Mouse (Mus musculus) stomach, embryonic 15.5 days (tissue): ENCODE measurements around the gene Tmem50b. TPM values are rescaled to one million over a fixed set of nuclear protein-coding genes. Genes with fewer than 3 reads are reported as not detected.

Experiments used
- ATAC-seq: fragments of 200-750 bp; cut with Nextera tagmentation; 2 replicates; pipeline ENCODE4 v1.8.0; 2017; ENCODE audit warnings: low read depth, moderate number of reproducible peaks, moderate TSS enrichment; ENCODE audit not compliant: insufficient read depth, low FRiP score
- H3K27ac ChIP-seq: fragments of 300-500 bp; sonication (generic); 2 replicates; pipeline ENCODE4 v1.5.1; 2015; ENCODE audit warnings: mild to moderate bottlenecking, inconsistent platforms
- H3K27me3 ChIP-seq: fragments of 300-500 bp; sonication (generic); replicated peaks from 2 replicates; pipeline ENCODE4 v1.6.1; 2015; ENCODE audit warnings: inconsistent platforms
- H3K36me3 ChIP-seq: fragments of 300-500 bp; sonication (generic); 2 replicates; pipeline ENCODE4 v1.6.1; 2015; ENCODE audit warnings: inconsistent platforms
- H3K4me1 ChIP-seq: fragments of 300-500 bp; sonication (generic); 2 replicates; pipeline ENCODE4 v1.6.1; 2015; ENCODE audit warnings: inconsistent platforms
- H3K4me2 ChIP-seq: fragments of 300-500 bp; sonication (generic); 2 replicates; pipeline ENCODE4 v1.6.1; 2015; ENCODE audit warnings: mild to moderate bottlenecking, inconsistent platforms
- H3K4me3 ChIP-seq: fragments of 300-500 bp; sonication (generic); replicated peaks from 2 replicates; pipeline ENCODE4 v1.5.1; 2015; ENCODE audit warnings: inconsistent platforms
- H3K9ac ChIP-seq: fragments of 300-500 bp; sonication (generic); 2 replicates; pipeline ENCODE4 v1.6.1; 2015; ENCODE audit warnings: inconsistent platforms
- H3K9me3 ChIP-seq: fragments of 300-500 bp; sonication (generic); 2 replicates; pipeline ENCODE4 v1.6.1; 2016; ENCODE audit warnings: inconsistent platforms
- WGBS: fragments of 180-500 bp; shearing (Covaris S2); methylation state at CpG from one replicate; pipeline ENCODE4 v1.1.7; 2015; 5-methylcytosine and 5-hydroxymethylcytosine counted together
- polyA plus RNA-seq: library from polyadenylated mRNA; unstranded; fragments of >200 nt; fragmentation: Nextera tagmentation; extraction: Ambion mirVana; gene quantifications from 2 replicates; pipeline ENCODE4 v1.2.1, GENCODE M21; 2015

The Tmem50b gene
- polyA plus RNA-seq, 1 experiment from 2014 or later: 46.7 TPM

- H3K9me3 ChIP-seq: no peaks in the 10 kb centered on the region
- peak within 1 kb of the TSS; percentile 60 for H3K4me2 ChIP-seq
- H3K27me3 ChIP-seq: no peaks in the 10 kb centered on the region
- H3K4me1 ChIP-seq: peaks cover 24% of the 10 kb centered on the region
- peak; percentile 84 for ATAC-seq
- H3K36me3 ChIP-seq: no peaks in the 10 kb centered on the region
- H3K4me3 ChIP-seq: peak within 1 kb of the TSS; percentile 71
- peak within 1 kb of the TSS; percentile 75 for H3K27ac ChIP-seq
- under 1% methylated on average over 61 of the region's 74 CpGs for WGBS
- H3K9ac ChIP-seq: peak within 1 kb of the TSS; percentile 51
Observed at GRCm38 (mm10) chr16:91546836-91547741, 50.5 kb downstream of the Tmem50b start, which contains the start of gene Ifngr2. TSS of gene Ifngr2 (plus strand) at chr16:91547072.

GRCm38 (mm10) chr16:91546391-91546835, 51.2 kb downstream of the Tmem50b start:
- Histone ChIP-seq H3K4me2 (peak overlapping the region; percentile 60), H3K9ac (peak overlapping the region; percentile 51; the same call in 1 of the 2 replicates), H3K4me1 (peaks cover 28% of the 10 kb centered on the region), H3K4me3 (peak overlapping the region; percentile 71), H3K36me3 (no peaks in the 10 kb centered on the region), H3K9me3 (no peaks in the 10 kb centered on the region), H3K27ac (peak overlapping the region; percentile 75), H3K27me3 (no peaks in the 10 kb centered on the region)
- peak; percentile 37; the same call in 1 of the 2 replicates for ATAC-seq
- WGBS: 18% methylated on average over 14 of the region's 14 CpGs

- Histone ChIP-seq H3K9ac (no peak overlapping the region), H3K4me2 (peak overlapping the region; percentile 60), H3K4me1 (peaks cover 29% of the 10 kb centered on the region), H3K27me3 (no peaks in the 10 kb centered on the region), H3K36me3 (no peaks in the 10 kb centered on the region), H3K9me3 (no peaks in the 10 kb centered on the region), H3K4me3 (no peak overlapping the region), H3K27ac (peak overlapping the region; percentile 75)
- peak; percentile 24; the same call in 1 of the 2 replicates for ATAC-seq
- WGBS: 49% methylated on average over 10 of the region's 10 CpGs
Observed at GRCm38 (mm10) chr16:91545597-91546281, 51.9 kb downstream of the Tmem50b start.

GRCm38 (mm10) chr16:91543619-91544018, 54.0 kb downstream of the Tmem50b start:
- Histone ChIP-seq H3K27ac (no peak overlapping the region), H3K9me3 (no peaks in the 10 kb centered on the region), H3K4me1 (peaks cover 18% of the 10 kb centered on the region), H3K4me3 (no peak overlapping the region), H3K36me3 (no peaks in the 10 kb centered on the region), H3K4me2 (no peak overlapping the region), H3K9ac (no peak overlapping the region), H3K27me3 (no peaks in the 10 kb centered on the region)
- no peak for ATAC-seq
- WGBS: 100% methylated on average over 1 of the region's 1 CpGs

- no peak overlapping the region for H3K4me3 ChIP-seq
- ATAC-seq: peak; percentile 62
- no peaks in the 10 kb centered on the region for H3K27me3 ChIP-seq
- H3K4me2 ChIP-seq: peak overlapping the region; percentile 24
- H3K27ac ChIP-seq: 0 out of 2 replicates have a peak overlapping the region, but pooled peaks have one; percentile 17
- no peak overlapping the region for H3K9ac ChIP-seq
- H3K4me1 ChIP-seq: peaks cover 14% of the 10 kb centered on the region
- 28% methylated on average over 10 of the region's 10 CpGs for WGBS
- no peaks in the 10 kb centered on the region for H3K36me3 ChIP-seq
- no peaks in the 10 kb centered on the region for H3K9me3 ChIP-seq
Observed at GRCm38 (mm10) chr16:91541573-91542081, 56.0 kb downstream of the Tmem50b start.

GRCm38 (mm10) chr16:91538513-91538912, 59.1 kb downstream of the Tmem50b start:
- 0 out of 2 replicates have a peak overlapping the region, but pooled peaks have one; percentile 21 for H3K27ac ChIP-seq
- H3K4me2 ChIP-seq: no peak overlapping the region
- no peak for ATAC-seq
- WGBS: 51% methylated on average over 9 of the region's 9 CpGs
- no peaks in the 10 kb centered on the region for H3K9me3 ChIP-seq
- H3K4me3 ChIP-seq: no peak overlapping the region
- H3K27me3 ChIP-seq: 0 out of 2 replicates have a peak, but pooled peaks cover 3% of the 10 kb centered on the region
- H3K4me1 ChIP-seq: peaks cover 8% of the 10 kb centered on the region
- H3K36me3 ChIP-seq: no peaks in the 10 kb centered on the region
- H3K9ac ChIP-seq: no peak overlapping the region

- Histone ChIP-seq H3K4me2 (no peak overlapping the region), H3K4me1 (peaks cover 8% of the 10 kb centered on the region), H3K27ac (0 out of 2 replicates have a peak overlapping the region, but pooled peaks have one; percentile 21), H3K4me3 (no peak overlapping the region), H3K9ac (no peak overlapping the region), H3K36me3 (no peaks in the 10 kb centered on the region), H3K27me3 (0 out of 2 replicates have a peak, but pooled peaks cover 3% of the 10 kb centered on the region), H3K9me3 (no peaks in the 10 kb centered on the region)
- ATAC-seq: no peak
- WGBS: 59% methylated on average over 6 of the region's 6 CpGs
Observed at GRCm38 (mm10) chr16:91538051-91538450, 59.5 kb downstream of the Tmem50b start.

- H3K9me3 ChIP-seq: no peaks in the 10 kb centered on the region
- H3K9ac ChIP-seq: no peak overlapping the region
- peaks cover 8% of the 10 kb centered on the region for H3K4me1 ChIP-seq
- no peaks in the 10 kb centered on the region for H3K36me3 ChIP-seq
- H3K27ac ChIP-seq: no peak overlapping the region
- no peak for ATAC-seq
- WGBS: 69% methylated on average over 3 of the region's 3 CpGs
- H3K4me2 ChIP-seq: no peak overlapping the region
- no peak overlapping the region for H3K4me3 ChIP-seq
- H3K27me3 ChIP-seq: 0 out of 2 replicates have a peak, but pooled peaks cover 3% of the 10 kb centered on the region
Observed at GRCm38 (mm10) chr16:91537065-91537464, 60.5 kb downstream of the Tmem50b start.

GRCm38 (mm10) chr16:91536372-91536771, 61.2 kb downstream of the Tmem50b start:
- 0 out of 2 replicates have a peak, but pooled peaks cover 3% of the 10 kb centered on the region for H3K27me3 ChIP-seq
- ATAC-seq: peak; percentile 57
- no peak overlapping the region for H3K4me2 ChIP-seq

GRCm38 (mm10) chr16:91534888-91535287, 62.7 kb downstream of the Tmem50b start:
- Histone ChIP-seq H3K27ac (no peak overlapping the region), H3K27me3 (0 out of 2 replicates have a peak, but pooled peaks cover 3% of the 10 kb centered on the region), H3K4me3 (no peak overlapping the region), H3K36me3 (no peaks in the 10 kb centered on the region), H3K4me1 (peaks cover 3% of the 10 kb centered on the region; the same call in 1 of the 2 replicates), H3K9ac (no peak overlapping the region), H3K4me2 (no peak overlapping the region), H3K9me3 (no peaks in the 10 kb centered on the region)
- no peak for ATAC-seq
- WGBS: 83% methylated on average over 6 of the region's 6 CpGs

More at GRCm38 (mm10) chr16:91536372-91536771, 61.2 kb downstream of the Tmem50b start:
- Histone ChIP-seq H3K36me3 (no peaks in the 10 kb centered on the region), H3K27ac (no peak overlapping the region), H3K4me1 (peaks cover 4% of the 10 kb centered on the region; the same call in 1 of the 2 replicates), H3K9me3 (no peaks in the 10 kb centered on the region), H3K4me3 (no peak overlapping the region), H3K9ac (no peak overlapping the region)
- WGBS: 81% methylated on average over 6 of the region's 6 CpGs

- peak; percentile 89 for ATAC-seq
- Histone ChIP-seq H3K4me3 (no peak overlapping the region), H3K9ac (no peak overlapping the region), H3K36me3 (no peaks in the 10 kb centered on the region), H3K4me1 (peaks cover 3% of the 10 kb centered on the region; the same call in 1 of the 2 replicates), H3K27ac (no peak overlapping the region), H3K9me3 (no peaks in the 10 kb centered on the region), H3K27me3 (0 out of 2 replicates have a peak, but pooled peaks cover 3% of the 10 kb centered on the region), H3K4me2 (no peak overlapping the region)
- WGBS: 50% methylated on average over 13 of the region's 13 CpGs
Observed at GRCm38 (mm10) chr16:91534477-91534876, 63.1 kb downstream of the Tmem50b start.
